Mouse (Mus musculus) spleen, adult 18-20 months (tissue): ENCODE measurements around the gene Plekhh1.

Experiments used
- DNase-seq, 2 experiments: peaks; one replicate each; pipeline ENCODE4 v3.0.0; 2022; ENCODE audit warnings: mixed read lengths in 2 of 2

Plekhh1 gene

GRCm38 (mm10) chr12:79072576-79072975, 43.6 kb downstream of the Plekhh1 start:
- no peak for DNase-seq

- DNase-seq, result no peak
Measured at GRCm38 (mm10) chr12:79073362-79073761, 44.4 kb downstream of the Plekhh1 start.

- peak; percentile 75 to 80 for DNase-seq
Measured at GRCm38 (mm10) chr12:79089182-79089812, 60.3 kb downstream of the Plekhh1 start, which contains the start of gene Pigh. Gene Pigh, minus strand, starts transcription at chr12:79089651.

- DNase-seq, result peak; percentile 51 to 75
Measured at GRCm38 (mm10) chr12:79092569-79092968, 63.6 kb downstream of the Plekhh1 start.

- DNase-seq, result peak in 1 of 2 experiments; percentile 27
Measured at GRCm38 (mm10) chr12:79097106-79097752, 68.3 kb downstream of the Plekhh1 start.

- no peak for DNase-seq
Measured at GRCm38 (mm10) chr12:79103773-79104172, 74.8 kb downstream of the Plekhh1 start.

- DNase-seq, result no peak
Measured at GRCm38 (mm10) chr12:79104544-79104943, 75.6 kb downstream of the Plekhh1 start.

- DNase-seq, result no peak
Measured at GRCm38 (mm10) chr12:79105312-79105711, 76.3 kb downstream of the Plekhh1 start.

GRCm38 (mm10) chr12:79118991-79119390, 90.0 kb downstream of the Plekhh1 start:
- DNase-seq, result no peak

GRCm38 (mm10) chr12:79122820-79123219, 93.9 kb downstream of the Plekhh1 start:
- DNase-seq, result no peak

GRCm38 (mm10) chr12:79130299-79131177, 101.6 kb downstream of the Plekhh1 start, which contains the start of gene Arg2:
Gene Arg2, plus strand, starts transcription at chr12:79130777.
- DNase-seq, result peak; percentile 66 to 75
